Comparison of ENCODE assay signal across 11 mouse cellular contexts in genomic region chr17:34879336-34879879, GRCm38 (mm10). TPM values are rescaled to one million over a fixed set of nuclear protein-coding genes. Genes with fewer than 3 reads are reported as not detected.
DNase-seq lines count a peak whose midpoint lies in the region; ATAC-seq and TF ChIP-seq lines count a peak whose summit lies in the region.
"Had no signal": no experiment of that assay in that cellular context is flagged by ENCODE, and none has a peak within 500 bp of the region (broad histone marks: within the 10 kb centered on the region; RNA-seq: fewer than 3 reads in every experiment).

Gene Zbtb12 (plus strand): TSS chr17:34879483.

- H3K9ac ChIP-seq in heart, embryonic 13.5 days: peak within 1 kb of the TSS; percentile 33; the same call in 1 of the 2 replicates
- no peak within 1 kb of the TSS for H3K9ac ChIP-seq in embryonic facial prominence, embryonic 11.5 days (replicated peaks; ENCODE audit: low read length)

- no peak within 1 kb of the TSS for H3K4me2 ChIP-seq in heart, embryonic 13.5 days
- H3K4me2 ChIP-seq in embryonic facial prominence, embryonic 11.5 days (ENCODE audit: low read depth, low read length): no peak within 1 kb of the TSS

- TF ChIP-seq CTCF in spleen, adult 2 months (IDR thresholded peaks at IDR 0.05; ENCODE audit: extremely low read depth, insufficient read depth, insufficient read length, insufficient replicate concordance): no peak
- TF ChIP-seq CTCF in small intestine, adult 2 months (IDR thresholded peaks at IDR 0.05; ENCODE audit: extremely low read depth, insufficient read length, insufficient replicate concordance, low read depth, low read length): no peak

- 58% methylated on average over 11 of the region's 11 CpGs for WGBS in heart, embryonic 13.5 days
- whole genome bisulfite sequencing in spleen, adult 2 months: 44% methylated on average over 11 of the region's 11 CpGs
- 46% methylated on average over 11 of the region's 11 CpGs for WGBS in embryonic facial prominence, embryonic 11.5 days
- 34% methylated on average over 11 of the region's 11 CpGs for WGBS in small intestine, adult 2 months

- H3K4me3 ChIP-seq in heart, embryonic 13.5 days: no peak within 1 kb of the TSS
- peak within 1 kb of the TSS; percentile 29; the same call in 1 of the 2 replicates for H3K4me3 ChIP-seq in spleen, adult 2 months (ENCODE audit: extremely low read depth, insufficient read depth, insufficient read length)
- no peak within 1 kb of the TSS for H3K4me3 ChIP-seq in embryonic facial prominence, embryonic 11.5 days (ENCODE audit: low read depth, low read length)
- H3K4me3 ChIP-seq in small intestine, adult 2 months (ENCODE audit: low read depth, low read length): peak within 1 kb of the TSS; percentile 39; the same call in 1 of the 2 replicates

- H3K9me3 ChIP-seq in heart, embryonic 13.5 days: no peaks in the 10 kb centered on the region
- no peaks in the 10 kb centered on the region for H3K9me3 ChIP-seq in embryonic facial prominence, embryonic 11.5 days (replicated peaks; ENCODE audit: control insufficient read depth, low read length)

- H3K27ac ChIP-seq in heart, embryonic 13.5 days (replicated peaks): no peak within 1 kb of the TSS
- H3K27ac ChIP-seq in spleen, adult 2 months (ENCODE audit: insufficient read depth, low read length): peak within 1 kb of the TSS; percentile 3; the same call in 1 of the 2 replicates
- no peak within 1 kb of the TSS for H3K27ac ChIP-seq in embryonic facial prominence, embryonic 11.5 days (replicated peaks; ENCODE audit: low read depth, low read length)
- H3K27ac ChIP-seq in small intestine, adult 2 months (ENCODE audit: insufficient read depth, low read depth, low read length): peak within 1 kb of the TSS; percentile 27

- H3K4me1 ChIP-seq in heart, embryonic 13.5 days: peaks cover 11% of the 10 kb centered on the region; the same call in 1 of the 2 replicates
- peaks cover 7% of the 10 kb centered on the region; the same call in 1 of the 2 replicates for H3K4me1 ChIP-seq in spleen, adult 2 months (ENCODE audit: control insufficient read depth, insufficient read depth, insufficient read length)
- H3K4me1 ChIP-seq in embryonic facial prominence, embryonic 11.5 days (ENCODE audit: control insufficient read depth, insufficient read depth, low read length): peaks cover 6% of the 10 kb centered on the region
- peaks cover 10% of the 10 kb centered on the region for H3K4me1 ChIP-seq in small intestine, adult 2 months (ENCODE audit: control insufficient read depth, insufficient read depth, insufficient read length, low read length)

- peaks cover 6% of the 10 kb centered on the region for H3K27me3 ChIP-seq in heart, embryonic 13.5 days (replicated peaks)
- no peaks in the 10 kb centered on the region for H3K27me3 ChIP-seq in spleen, adult 2 months (ENCODE audit: control insufficient read depth, insufficient read depth, low read length)
- no peaks in the 10 kb centered on the region for H3K27me3 ChIP-seq in embryonic facial prominence, embryonic 11.5 days (ENCODE audit: control insufficient read depth, insufficient read depth, low read length)
- H3K27me3 ChIP-seq in small intestine, adult 2 months (ENCODE audit: control insufficient read depth, insufficient read depth, low read length): no peaks in the 10 kb centered on the region

- H3K36me3 ChIP-seq in heart, embryonic 13.5 days: no peaks in the 10 kb centered on the region
- no peaks in the 10 kb centered on the region for H3K36me3 ChIP-seq in spleen, adult 2 months (ENCODE audit: control insufficient read depth, insufficient read depth, low read length)
- no peaks in the 10 kb centered on the region for H3K36me3 ChIP-seq in embryonic facial prominence, embryonic 11.5 days (replicated peaks; ENCODE audit: control insufficient read depth, insufficient read depth, low read depth, low read length)
- no peaks in the 10 kb centered on the region for H3K36me3 ChIP-seq in small intestine, adult 2 months (ENCODE audit: control insufficient read depth, insufficient read depth, low read length)

- ATAC-seq in heart, embryonic 13.5 days (ENCODE audit: extremely low read depth, insufficient number of reproducible peaks, low FRiP score, low TSS enrichment): no peak
- ATAC-seq in embryonic facial prominence, embryonic 11.5 days (replicated peaks; ENCODE audit: insufficient number of reproducible peaks, low FRiP score, low TSS enrichment, low read depth): 0 out of 2 replicates have a peak, but pooled peaks have one; percentile 31

- no peak for TF ChIP-seq POLR2A in spleen, adult 2 months (IDR thresholded peaks at IDR 0.05; ENCODE audit: low read depth, low read length)
- TF ChIP-seq POLR2A in small intestine, adult 2 months (IDR thresholded peaks at IDR 0.05; ENCODE audit: low read depth, low read length): no peak

- no peak for DNase-seq in heart, postnatal 4 days
- DNase-seq in spleen, adult 2 months (ENCODE audit: low read depth in 1 of 2, low spot score in 2 of 2): no peak
- no peak for DNase-seq in spleen, adult 18-20 months
- peak; percentile 46 for DNase-seq in embryonic facial prominence, embryonic 11.5 days (ENCODE audit: low spot score)
- DNase-seq in cerebellum, adult 11 months: no peak
- no peak for DNase-seq in MN1 (ENCODE audit: low spot score)
- DNase-seq: cerebellum, adult 11-12 months; heart, postnatal 36 days; right cerebral cortex, postnatal 4 days had no signal

RNA-seq across cellular contexts. Expression of gene Zbtb12, which starts in this region (rescaled TPM):
- 1.5 and 2.0 TPM in 2 replicates for polyA plus RNA-seq in heart, embryonic 13.5 days (2015; fragmentation: Nextera tagmentation; extraction: Ambion mirVana)
- total RNA-seq in heart, postnatal 4 days (2021): 1 to 10 TPM; 7.9 TPM
- 12.0 and 13.1 TPM in 2 replicates for polyA plus RNA-seq in spleen, adult 2 months (2012; rRNA removed)
- 1.6 and 2.0 TPM in 2 replicates for polyA plus RNA-seq in embryonic facial prominence, embryonic 11.5 days (2014; fragmentation: Nextera tagmentation; extraction: Ambion mirVana)
- 2.9 and 6.8 TPM in 2 replicates for polyA plus RNA-seq in small intestine, adult 2 months (2012; rRNA removed)

Comparison
In these comparisons a context has a peak if more than half of its experiments do, and no peak if none do; other contexts are left out.
1. H3K27ac ChIP-seq: peak in spleen, adult 2 months (single experiment) and small intestine, adult 2 months (single experiment); none in heart, embryonic 13.5 days (single experiment) and embryonic facial prominence, embryonic 11.5 days (single experiment).
2. H3K4me3 ChIP-seq: peak in spleen, adult 2 months (single experiment) and small intestine, adult 2 months (single experiment); none in heart, embryonic 13.5 days (single experiment) and embryonic facial prominence, embryonic 11.5 days (single experiment).